Mouse (Mus musculus): ENCODE measurements around the gene Gm48551.

Gene Gm48551

GRCm38 (mm10) chr10:81384605-81384982, 328 bp downstream of the Gm48551 start:
- DNase-seq (ENCODE audit: low spot score), result no peak

GRCm38 (mm10) chr10:81385603-81386306, 1.5 kb downstream of the Gm48551 start:
- no peak for DNase-seq (ENCODE audit: low spot score)

- DNase-seq (ENCODE audit: low spot score), result no peak
Measured at GRCm38 (mm10) chr10:81387716-81388115, 3.5 kb downstream of the Gm48551 start.

- no peak for DNase-seq (ENCODE audit: low spot score)
Measured at GRCm38 (mm10) chr10:81388505-81389055, 4.3 kb downstream of the Gm48551 start, which contains the start of gene Gm48552. Gm48552 (plus strand) TSS chr10:81389005.

- DNase-seq (ENCODE audit: low spot score), result no peak
Measured at GRCm38 (mm10) chr10:81389373-81389772, 5.1 kb downstream of the Gm48551 start.

GRCm38 (mm10) chr10:81389801-81390677, 5.8 kb downstream of the Gm48551 start:
- no peak for DNase-seq (ENCODE audit: low spot score)

- DNase-seq (ENCODE audit: low spot score), result no peak
Measured at GRCm38 (mm10) chr10:81390678-81390965, 6.4 kb downstream of the Gm48551 start.

GRCm38 (mm10) chr10:81392270-81392669, 8.0 kb downstream of the Gm48551 start:
- no peak for DNase-seq (ENCODE audit: low spot score)

GRCm38 (mm10) chr10:81392781-81393185, 8.5 kb downstream of the Gm48551 start, which contains the start of gene Smim24:
Smim24 (plus strand) TSS chr10:81393051.
- no peak for DNase-seq (ENCODE audit: low spot score)

GRCm38 (mm10) chr10:81393456-81394063, 9.3 kb downstream of the Gm48551 start:
- DNase-seq (ENCODE audit: low spot score), result no peak

- no peak for DNase-seq (ENCODE audit: low spot score)
Measured at GRCm38 (mm10) chr10:81395127-81395526, 10.9 kb downstream of the Gm48551 start.

GRCm38 (mm10) chr10:81395865-81396264, 11.6 kb downstream of the Gm48551 start:
- no peak for DNase-seq (ENCODE audit: low spot score)

- no peak for DNase-seq (ENCODE audit: low spot score)
Measured at GRCm38 (mm10) chr10:81396749-81397148, 12.5 kb downstream of the Gm48551 start.

- DNase-seq (ENCODE audit: low spot score), result no peak
Measured at GRCm38 (mm10) chr10:81399296-81399695, 15.0 kb downstream of the Gm48551 start.

GRCm38 (mm10) chr10:81399798-81400308, 15.6 kb downstream of the Gm48551 start:
- DNase-seq (ENCODE audit: low spot score), result no peak

GRCm38 (mm10) chr10:81400371-81401204, 16.3 kb downstream of the Gm48551 start:
- no peak for DNase-seq (ENCODE audit: low spot score)

GRCm38 (mm10) chr10:81401205-81401520, 16.9 kb downstream of the Gm48551 start:
- DNase-seq (ENCODE audit: low spot score), result no peak

GRCm38 (mm10) chr10:81401521-81402226, 17.4 kb downstream of the Gm48551 start:
- no peak for DNase-seq (ENCODE audit: low spot score)

GRCm38 (mm10) chr10:81402227-81402765, 18.0 kb downstream of the Gm48551 start:
- DNase-seq (ENCODE audit: low spot score), result no peak

- no peak for DNase-seq (ENCODE audit: low spot score)
Measured at GRCm38 (mm10) chr10:81403511-81403910, 19.2 kb downstream of the Gm48551 start.

- no peak for DNase-seq (ENCODE audit: low spot score)
Measured at GRCm38 (mm10) chr10:81404082-81404481, 19.8 kb downstream of the Gm48551 start.

Data from left cerebral cortex, adult 11 months (tissue).